Mouse (Mus musculus) small intestine, adult 2 months (tissue): ENCODE measurements at regions not wholly inside any gene's neighbourhood (a gene's known extent, or its start where the extent isn't known, plus 50 kb on each side); places are given as distances from the start of the nearest gene placed in this dataset.
A peak's percentile ranks its signal among the peaks of the same experiment; 100 is the strongest.

Experiments
- H3K27ac ChIP-seq: fragments of 200-500 bp; 2 replicates; pipeline ENCODE4 v1.5.1; 2012; ENCODE audit warnings: low read depth, low read length, control low read depth, inconsistent platforms; ENCODE audit not compliant: insufficient read depth
- H3K27me3 ChIP-seq: fragments of 200-500 bp; 2 replicates; pipeline ENCODE4 v1.6.1; 2012; ENCODE audit warnings: mild to moderate bottlenecking, moderate library complexity, low read length, inconsistent platforms; ENCODE audit not compliant: control insufficient read depth, insufficient read depth
- H3K36me3 ChIP-seq: fragments of 200-500 bp; 2 replicates; pipeline ENCODE4 v1.6.1; 2012; ENCODE audit warnings: mild to moderate bottlenecking, low read length, control low read depth, inconsistent platforms; ENCODE audit not compliant: control insufficient read depth, insufficient read depth
- H3K4me1 ChIP-seq: fragments of 200-500 bp; 2 replicates; pipeline ENCODE4 v1.6.1; 2012; ENCODE audit warnings: low read length, inconsistent platforms, mixed read lengths; ENCODE audit not compliant: control insufficient read depth, insufficient read depth, insufficient read length
- H3K4me3 ChIP-seq: fragments of 200-500 bp; 2 replicates; pipeline ENCODE4 v1.5.1; 2012; ENCODE audit warnings: low read depth, mild to moderate bottlenecking, control low read depth, inconsistent platforms, low read length, moderate library complexity
- CTCF ChIP-seq: fragments of 200-500 bp; IDR thresholded peaks from 2 replicates; pipeline ENCODE4 v1.5.1; 2012; ENCODE audit warnings: low read depth, mild to moderate bottlenecking, control low read depth, inconsistent platforms, low read length, moderate library complexity, mixed read lengths; ENCODE audit not compliant: insufficient replicate concordance, insufficient read length; ENCODE audit errors: extremely low read depth
- POLR2A ChIP-seq: fragments of 200-500 bp; IDR thresholded peaks from 2 replicates; pipeline ENCODE4 v1.6.1; 2012; ENCODE audit warnings: low read depth, mild to moderate bottlenecking, control low read depth, inconsistent platforms, low read length, moderate library complexity
- WGBS: fragments of 180-500 bp; shearing (Covaris S2); methylation state at CpG from one replicate; pipeline ENCODE4 v1.1.7; 2018; 5-methylcytosine and 5-hydroxymethylcytosine counted together

- no peaks in the 10 kb centered on the region for H3K36me3 ChIP-seq
- WGBS, result 18% methylated on average over 7 of the region's 7 CpGs
- TF ChIP-seq POLR2A (no peak), CTCF (peak; percentile 26; the same call in 1 of the 2 replicates)
- no peak overlapping the region for H3K4me3 ChIP-seq
- no peak overlapping the region for H3K27ac ChIP-seq
- H3K27me3 ChIP-seq, result no peaks in the 10 kb centered on the region
- no peaks in the 10 kb centered on the region for H3K4me1 ChIP-seq
These were observed 92.7 kb upstream of the Zc3h12a start for GRCm38 (mm10) chr4:125220314-125220713.

GRCm38 (mm10) chr4:125219209-125219608 lies 91.6 kb upstream of the Zc3h12a start:
- Histone ChIP-seq H3K27me3 (no peaks in the 10 kb centered on the region), H3K27ac (no peak overlapping the region), H3K4me3 (no peak overlapping the region), H3K36me3 (no peaks in the 10 kb centered on the region), H3K4me1 (no peaks in the 10 kb centered on the region)
- TF ChIP-seq POLR2A (no peak), CTCF (no peak)
- WGBS, result 82% methylated on average over 5 of the region's 5 CpGs

GRCm38 (mm10) chr4:125214306-125214705 lies 86.7 kb upstream of the Zc3h12a start:
- Histone ChIP-seq H3K4me3 (no peak overlapping the region), H3K36me3 (no peaks in the 10 kb centered on the region), H3K27me3 (no peaks in the 10 kb centered on the region), H3K27ac (no peak overlapping the region), H3K4me1 (no peaks in the 10 kb centered on the region)
- TF ChIP-seq POLR2A (no peak), CTCF (no peak)
- 66% methylated on average over 10 of the region's 10 CpGs for WGBS

GRCm38 (mm10) chr4:125212176-125212530 lies 84.5 kb upstream of the Zc3h12a start:
- no peaks in the 10 kb centered on the region for H3K36me3 ChIP-seq
- H3K4me1 ChIP-seq, result no peaks in the 10 kb centered on the region
- TF ChIP-seq POLR2A (no peak), CTCF (no peak)
- no peaks in the 10 kb centered on the region for H3K27me3 ChIP-seq
- no peak overlapping the region for H3K27ac ChIP-seq
- H3K4me3 ChIP-seq, result no peak overlapping the region
- WGBS, result 32% methylated on average over 7 of the region's 7 CpGs

GRCm38 (mm10) chr4:125211459-125212175 lies 84.0 kb upstream of the Zc3h12a start:
- H3K4me1 ChIP-seq, result no peaks in the 10 kb centered on the region
- WGBS, result 25% methylated on average over 4 of the region's 4 CpGs
- no peak overlapping the region for H3K4me3 ChIP-seq
- no peaks in the 10 kb centered on the region for H3K36me3 ChIP-seq
- TF ChIP-seq POLR2A, result no peak
- no peak for TF ChIP-seq CTCF
- H3K27me3 ChIP-seq, result no peaks in the 10 kb centered on the region
- H3K27ac ChIP-seq, result no peak overlapping the region

GRCm38 (mm10) chr4:125210719-125211118 lies 83.1 kb upstream of the Zc3h12a start:
- WGBS, result 57% methylated on average over 6 of the region's 6 CpGs
- Histone ChIP-seq H3K4me3 (no peak overlapping the region), H3K4me1 (no peaks in the 10 kb centered on the region), H3K36me3 (no peaks in the 10 kb centered on the region), H3K27me3 (no peaks in the 10 kb centered on the region), H3K27ac (no peak overlapping the region)
- TF ChIP-seq POLR2A, result no peak

- Histone ChIP-seq H3K27ac (no peak overlapping the region), H3K27me3 (no peaks in the 10 kb centered on the region), H3K4me3 (no peak overlapping the region), H3K36me3 (no peaks in the 10 kb centered on the region), H3K4me1 (no peaks in the 10 kb centered on the region)
- 65% methylated on average over 17 of the region's 17 CpGs for WGBS
- TF ChIP-seq CTCF (no peak), POLR2A (no peak)
These were observed 80.7 kb upstream of the Zc3h12a start for GRCm38 (mm10) chr4:125208136-125208915.
